Mouse (Mus musculus) embryonic facial prominence, embryonic 14.5 days (tissue): Measurements from ENCODE around the gene Rab13. TPM values are rescaled to one million over a fixed set of nuclear protein-coding genes. Genes with fewer than 3 reads are reported as not detected.

Experiments
- ATAC-seq: fragments of 200-750 bp; cut with Nextera tagmentation; 2 replicates; pipeline ENCODE4 v1.8.0; 2017; ENCODE audit warnings: low read depth, moderate number of reproducible peaks, moderate TSS enrichment
- DNase-seq: peaks from one replicate; pipeline ENCODE4 v3.0.0-alpha.2; 2015; ENCODE audit warnings: low spot score
- H3K27ac ChIP-seq: fragments of 300-500 bp; sonication (generic); replicated peaks from 2 replicates; pipeline ENCODE4 v1.5.1; 2014; ENCODE audit warnings: low read depth, mild to moderate bottlenecking, low read length, moderate library complexity
- H3K27me3 ChIP-seq: fragments of 300-500 bp; sonication (generic); replicated peaks from 2 replicates; pipeline ENCODE4 v1.6.1; 2014; ENCODE audit warnings: low read length; ENCODE audit not compliant: control insufficient read depth, insufficient read depth
- H3K36me3 ChIP-seq: fragments of 300-500 bp; sonication (generic); 2 replicates; pipeline ENCODE4 v1.6.1; 2014; ENCODE audit warnings: low read length, mixed read lengths; ENCODE audit not compliant: control insufficient read depth, insufficient read depth
- H3K4me1 ChIP-seq: fragments of 300-500 bp; sonication (generic); 2 replicates; pipeline ENCODE4 v1.6.1; 2014; ENCODE audit warnings: antibody characterized with exemption, low read length; ENCODE audit not compliant: control insufficient read depth, insufficient read depth
- H3K4me2 ChIP-seq: fragments of 300-500 bp; sonication (generic); 2 replicates; pipeline ENCODE4 v1.6.1; 2014; ENCODE audit warnings: low read depth, mild to moderate bottlenecking, low read length, moderate library complexity, mixed read lengths
- H3K4me3 ChIP-seq: fragments of 300-500 bp; sonication (generic); 2 replicates; pipeline ENCODE4 v1.5.1; 2014; ENCODE audit warnings: low read depth, mild to moderate bottlenecking, low read length
- H3K9ac ChIP-seq: fragments of 300-500 bp; sonication (generic); 2 replicates; pipeline ENCODE4 v1.6.1; 2014; ENCODE audit warnings: low read depth, mild to moderate bottlenecking, low read length, moderate library complexity, mixed read lengths
- H3K9me3 ChIP-seq: fragments of 300-500 bp; sonication (generic); 2 replicates; pipeline ENCODE4 v1.6.1; 2016; ENCODE audit warnings: low read length; ENCODE audit not compliant: control insufficient read depth
- WGBS: fragments of 180-500 bp; shearing (Covaris S2); extraction: QIAGEN DNeasy Blood & Tissue Kit; methylation state at CpG from one replicate; pipeline ENCODE4 v1.1.7; 2014; 5-methylcytosine and 5-hydroxymethylcytosine counted together
- polyA plus RNA-seq: library from polyadenylated mRNA; unstranded; fragments of >200 nt; fragmentation: Nextera tagmentation; extraction: Ambion mirVana; gene quantifications from 2 replicates; pipeline ENCODE4 v1.2.1, GENCODE M21; 2014

Gene Rab13
- polyA plus RNA-seq, 1 experiment from 2014 or later, result 18.1 TPM

- H3K36me3 ChIP-seq, result peaks cover 29% of the 10 kb centered on the region
- H3K4me2 ChIP-seq, result peak overlapping the region; percentile 63
- H3K4me1 ChIP-seq, result peaks cover 15% of the 10 kb centered on the region
- peak overlapping the region; percentile 49 for H3K4me3 ChIP-seq
- peak overlapping the region; percentile 69 for H3K9ac ChIP-seq
- DNase-seq (peak; percentile 87), ATAC-seq (peak; percentile 85)
- peak overlapping the region; percentile 71 for H3K27ac ChIP-seq
- no peaks in the 10 kb centered on the region for H3K27me3 ChIP-seq
- WGBS, result under 1% methylated on average over 9 of the region's 20 CpGs
- no peaks in the 10 kb centered on the region for H3K9me3 ChIP-seq
Observed at GRCm38 (mm10) chr3:90220531-90220951, 7.0 kb downstream of the Rab13 start.

DNA sequence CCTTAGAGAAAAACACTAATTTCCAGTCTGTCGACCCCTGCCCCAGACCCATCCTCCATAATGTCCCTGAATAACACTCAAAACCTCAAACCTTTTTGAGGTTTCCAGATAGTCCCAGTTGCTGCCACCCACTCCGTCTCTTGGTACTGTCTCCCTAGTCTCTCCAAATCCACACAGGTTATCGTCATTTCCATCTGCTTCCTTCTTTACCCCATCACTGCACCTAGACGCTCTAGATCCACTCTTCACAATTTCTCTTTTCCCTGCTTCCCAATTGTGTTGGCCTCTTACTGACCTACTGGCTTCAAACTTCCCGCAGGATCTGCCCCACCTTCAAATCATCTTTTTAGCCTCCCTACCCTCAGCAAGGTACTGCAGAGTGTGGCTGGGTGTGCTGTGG, 7.6 kb downstream of the Rab13 start:
- WGBS, result 20% methylated on average over 5 of the region's 5 CpGs
- Histone ChIP-seq H3K4me1 (peaks cover 15% of the 10 kb centered on the region), H3K9ac (peak overlapping the region; percentile 69), H3K9me3 (no peaks in the 10 kb centered on the region), H3K36me3 (peaks cover 29% of the 10 kb centered on the region), H3K27ac (peak overlapping the region; percentile 71; the same call in 1 of the 2 replicates), H3K27me3 (no peaks in the 10 kb centered on the region), H3K4me2 (peak overlapping the region; percentile 63), H3K4me3 (peak overlapping the region; percentile 49)
- ATAC-seq, result no peak
- DNase-seq, result no peak

GRCm38 (mm10) chr3:90222455-90222854, 9.0 kb downstream of the Rab13 start:
- Histone ChIP-seq H3K36me3 (peaks cover 29% of the 10 kb centered on the region), H3K4me3 (no peak overlapping the region), H3K9me3 (no peaks in the 10 kb centered on the region), H3K27me3 (no peaks in the 10 kb centered on the region), H3K4me1 (peaks cover 15% of the 10 kb centered on the region), H3K9ac (no peak overlapping the region), H3K4me2 (0 out of 2 replicates have a peak overlapping the region, but pooled peaks have one; percentile 63), H3K27ac (no peak overlapping the region)
- no peak for ATAC-seq
- WGBS, result 89% methylated on average over 4 of the region's 4 CpGs
- no peak for DNase-seq

GRCm38 (mm10) chr3:90222941-90223340, 9.4 kb downstream of the Rab13 start:
- 75% methylated on average over 3 of the region's 3 CpGs for WGBS

DNA sequence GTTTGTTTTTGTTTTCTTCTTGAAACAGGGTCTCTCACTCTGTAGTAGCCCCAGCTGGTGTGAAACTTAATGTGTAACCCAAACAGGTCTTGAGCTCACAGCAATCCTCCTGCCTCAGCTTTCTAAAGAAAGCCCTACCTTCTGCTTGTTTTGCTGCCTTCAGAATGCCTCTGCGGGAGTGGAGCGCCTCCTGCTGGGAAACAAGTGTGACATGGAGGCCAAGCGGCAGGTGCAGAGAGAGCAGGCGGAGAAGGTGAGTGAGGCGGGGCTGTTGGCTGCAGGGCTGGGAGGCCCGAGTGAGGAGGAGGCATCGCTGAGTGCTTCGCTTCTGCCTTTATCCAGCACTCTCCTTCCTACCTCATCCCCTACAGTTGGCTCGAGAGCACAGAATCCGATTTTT, 10.8 kb downstream of the Rab13 start:
- 86% methylated on average over 10 of the region's 10 CpGs for WGBS
- H3K9ac ChIP-seq, result no peak overlapping the region

More at GRCm38 (mm10) chr3:90222941-90223340, 9.4 kb downstream of the Rab13 start:
- ATAC-seq (no peak), DNase-seq (no peak)
- peaks cover 29% of the 10 kb centered on the region for H3K36me3 ChIP-seq
- H3K27ac ChIP-seq, result no peak overlapping the region
- H3K9me3 ChIP-seq, result no peaks in the 10 kb centered on the region
- no peaks in the 10 kb centered on the region for H3K27me3 ChIP-seq
- H3K4me3 ChIP-seq, result no peak overlapping the region
- peaks cover 15% of the 10 kb centered on the region for H3K4me1 ChIP-seq
- no peak overlapping the region for H3K4me2 ChIP-seq
- no peak overlapping the region for H3K9ac ChIP-seq

GRCm38 (mm10) chr3:90231075-90231474, 17.6 kb downstream of the Rab13 start:
- WGBS, result 16% methylated on average over 8 of the region's 8 CpGs

More for the DNA sequence above, 10.8 kb downstream of the Rab13 start:
- H3K4me2 ChIP-seq, result no peak overlapping the region
- H3K27me3 ChIP-seq, result no peaks in the 10 kb centered on the region
- H3K36me3 ChIP-seq, result peaks cover 29% of the 10 kb centered on the region
- H3K4me1 ChIP-seq, result peaks cover 15% of the 10 kb centered on the region
- H3K4me3 ChIP-seq, result no peak overlapping the region
- ATAC-seq (no peak), DNase-seq (no peak)
- H3K27ac ChIP-seq, result no peak overlapping the region
- H3K9me3 ChIP-seq, result no peaks in the 10 kb centered on the region

GRCm38 (mm10) chr3:90231507-90232333, 18.2 kb downstream of the Rab13 start, which contains the start of gene Jtb:
Gene Jtb, plus strand, starts transcription at chr3:90231597.
- DNase-seq (peak; percentile 97), ATAC-seq (peak; percentile 98)
- H3K9ac ChIP-seq, result peak within 1 kb of the TSS; percentile 84
- H3K27ac ChIP-seq, result peak within 1 kb of the TSS; percentile 92
- H3K4me1 ChIP-seq, result no peaks in the 10 kb centered on the region
- WGBS, result 1% methylated on average over 52 of the region's 61 CpGs
- H3K27me3 ChIP-seq, result no peaks in the 10 kb centered on the region
- H3K4me2 ChIP-seq, result peak within 1 kb of the TSS; percentile 83
- H3K4me3 ChIP-seq, result peak within 1 kb of the TSS; percentile 75
- H3K9me3 ChIP-seq, result no peaks in the 10 kb centered on the region
- peaks cover 31% of the 10 kb centered on the region for H3K36me3 ChIP-seq

More at GRCm38 (mm10) chr3:90231075-90231474, 17.6 kb downstream of the Rab13 start:
- DNase-seq (no peak), ATAC-seq (no peak)
- Histone ChIP-seq H3K9me3 (no peaks in the 10 kb centered on the region), H3K27me3 (no peaks in the 10 kb centered on the region), H3K4me3 (peak overlapping the region; percentile 75), H3K27ac (peak overlapping the region; percentile 92; the same call in 1 of the 2 replicates), H3K4me2 (peak overlapping the region; percentile 83), H3K4me1 (no peaks in the 10 kb centered on the region), H3K9ac (peak overlapping the region; percentile 84), H3K36me3 (peaks cover 26% of the 10 kb centered on the region)

- H3K9ac ChIP-seq, result no peak overlapping the region
- no peak overlapping the region for H3K4me2 ChIP-seq
- 85% methylated on average over 2 of the region's 2 CpGs for WGBS
- ATAC-seq, result no peak
- H3K9me3 ChIP-seq, result no peaks in the 10 kb centered on the region
- DNase-seq, result no peak
- H3K27ac ChIP-seq, result no peak overlapping the region
- H3K4me1 ChIP-seq, result peaks cover 13% of the 10 kb centered on the region
- H3K4me3 ChIP-seq, result no peak overlapping the region
- H3K27me3 ChIP-seq, result no peaks in the 10 kb centered on the region
- H3K36me3 ChIP-seq, result peaks cover 7% of the 10 kb centered on the region; the same call in 1 of the 2 replicates
Observed at GRCm38 (mm10) chr3:90241251-90241650, 27.8 kb downstream of the Rab13 start.
